Mouse (Mus musculus) CH12F3 (cell line): ENCODE measurements around the gene Rad23b.
"Not testable (repeated sequence)": the region's sequence is repeated elsewhere in the genome, so short reads cannot be mapped to it uniquely, and the experiment has no call there.

Source experiments
- in situ Hi-C: fragments of 300-500 bp; cut with MboI; formaldehyde crosslinking; loops from 2 replicates; pipeline ENCODE4 v1.14.3; 2020; ENCODE audit warnings: low sequenced_read_pairs

Gene Rad23b

GRCm38 (mm10) chr4:55354038-55354437, 4.2 kb downstream of the Rad23b start:
- in situ Hi-C loops, result no loop called here

GRCm38 (mm10) chr4:55355845-55356244, 6.0 kb downstream of the Rad23b start:
- in situ Hi-C loops, result no loop called here

GRCm38 (mm10) chr4:55356726-55357125, 6.9 kb downstream of the Rad23b start:
- in situ Hi-C loops, result no loop called here

GRCm38 (mm10) chr4:55363866-55364265, 14.0 kb downstream of the Rad23b start:
- in situ Hi-C loops, result no loop called here

GRCm38 (mm10) chr4:55364374-55364773, 14.5 kb downstream of the Rad23b start:
- in situ Hi-C loops, result no loop called here

GRCm38 (mm10) chr4:55366014-55366413, 16.2 kb downstream of the Rad23b start:
- in situ Hi-C loops, result no loop called here

- in situ Hi-C loops, result no loop called here
These were observed 20.3 kb downstream of the Rad23b start for GRCm38 (mm10) chr4:55370127-55370526.

- in situ Hi-C loops, result no loop called here
These were observed 21.5 kb downstream of the Rad23b start for GRCm38 (mm10) chr4:55371355-55371754.

- in situ Hi-C loops, result no loop called here
These were observed 32.5 kb downstream of the Rad23b start for GRCm38 (mm10) chr4:55382350-55382749.

GRCm38 (mm10) chr4:55386768-55387167, 36.9 kb downstream of the Rad23b start:
- in situ Hi-C loops, result no loop called here

GRCm38 (mm10) chr4:55391480-55391879, 41.6 kb downstream of the Rad23b start:
- in situ Hi-C loops, result no loop called here

- in situ Hi-C loops, result no loop called here
These were observed 42.6 kb downstream of the Rad23b start for GRCm38 (mm10) chr4:55392445-55392844.

GRCm38 (mm10) chr4:55397911-55398762, 48.3 kb downstream of the Rad23b start:
- in situ Hi-C loops, result no loop called here

GRCm38 (mm10) chr4:55398901-55399300, 49.1 kb downstream of the Rad23b start:
- in situ Hi-C loops, result no loop called here

- in situ Hi-C loops, result no loop called here
These were observed 55.5 kb downstream of the Rad23b start for GRCm38 (mm10) chr4:55405329-55405728.

- in situ Hi-C loops, result no loop called here
These were observed 56.7 kb downstream of the Rad23b start for GRCm38 (mm10) chr4:55406558-55406957.

GRCm38 (mm10) chr4:55408081-55408480, 58.2 kb downstream of the Rad23b start:
- in situ Hi-C loops, result no loop called here

- in situ Hi-C loops, result no loop called here
These were observed 59.2 kb downstream of the Rad23b start for GRCm38 (mm10) chr4:55409025-55409424.

GRCm38 (mm10) chr4:55409578-55410224, 59.9 kb downstream of the Rad23b start:
- in situ Hi-C loops, result not testable (repeated sequence)

GRCm38 (mm10) chr4:55415864-55416263, 66.0 kb downstream of the Rad23b start:
- in situ Hi-C loops, result no loop called here

- in situ Hi-C loops, result no loop called here
These were observed 76.4 kb downstream of the Rad23b start for GRCm38 (mm10) chr4:55426250-55426649.
